Mouse (Mus musculus) thymus, adult 18-20 months (tissue): ENCODE measurements around the gene Fgf11.

Experiments used
- DNase-seq, 2 experiments: peaks; one replicate each; pipeline ENCODE4 v3.0.0; 2022; ENCODE audit warnings: mixed read lengths in 2 of 2

Gene Fgf11

DNA sequence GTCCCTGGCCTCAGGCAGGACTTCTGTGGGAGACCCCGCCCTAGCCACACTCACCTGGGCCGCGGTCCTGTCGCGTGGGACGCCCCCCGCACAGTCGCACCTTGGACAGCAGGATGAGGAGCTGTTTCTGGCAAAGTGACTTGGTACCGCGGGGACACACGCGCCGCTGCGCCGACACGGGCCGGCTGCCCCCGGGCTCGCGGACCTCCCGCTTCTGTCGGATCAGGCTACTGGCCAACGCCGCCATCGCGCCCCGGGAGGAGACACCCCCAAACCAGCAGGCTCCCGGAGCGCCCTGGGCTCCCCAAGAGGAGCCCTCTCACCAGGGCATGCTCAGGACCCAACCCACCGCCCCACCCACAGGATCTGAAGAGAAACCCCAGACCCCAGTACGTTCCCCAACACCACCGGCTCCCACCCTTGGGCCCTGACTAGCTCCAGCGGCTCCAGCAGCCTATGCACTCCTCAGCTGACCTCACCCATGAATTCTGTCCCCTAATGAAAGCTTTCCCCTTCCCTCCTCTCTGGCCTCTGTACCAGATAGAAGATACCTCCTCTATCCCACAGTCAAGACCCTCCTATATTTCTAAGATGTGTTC lies at the start of gene Fgf11:
TSS of gene Fgf11 (minus strand) at position 479 of the 599 bp plus-strand sequence.
- DNase-seq: no peak

DNA sequence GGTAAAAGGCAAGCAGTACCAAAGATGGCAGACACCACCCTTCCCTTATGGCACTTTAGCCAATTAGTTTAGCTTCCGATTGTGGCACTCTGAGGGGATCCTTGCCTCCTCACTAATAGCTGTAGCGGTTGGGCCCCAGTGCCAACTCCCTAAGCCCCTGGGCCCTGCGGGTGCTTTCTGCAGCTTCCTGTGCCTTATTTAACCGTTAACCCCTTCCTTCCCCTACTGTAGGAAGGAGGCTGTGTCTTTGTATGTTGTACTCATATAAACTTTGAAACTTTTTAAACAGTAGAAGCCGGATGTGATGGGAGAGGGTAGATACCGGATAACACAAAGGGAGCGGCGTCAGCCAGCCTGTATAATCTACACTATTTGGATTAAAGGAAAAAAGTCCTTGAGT lies 49.1 kb upstream of the Fgf11 start:
- no peak for DNase-seq

DNA sequence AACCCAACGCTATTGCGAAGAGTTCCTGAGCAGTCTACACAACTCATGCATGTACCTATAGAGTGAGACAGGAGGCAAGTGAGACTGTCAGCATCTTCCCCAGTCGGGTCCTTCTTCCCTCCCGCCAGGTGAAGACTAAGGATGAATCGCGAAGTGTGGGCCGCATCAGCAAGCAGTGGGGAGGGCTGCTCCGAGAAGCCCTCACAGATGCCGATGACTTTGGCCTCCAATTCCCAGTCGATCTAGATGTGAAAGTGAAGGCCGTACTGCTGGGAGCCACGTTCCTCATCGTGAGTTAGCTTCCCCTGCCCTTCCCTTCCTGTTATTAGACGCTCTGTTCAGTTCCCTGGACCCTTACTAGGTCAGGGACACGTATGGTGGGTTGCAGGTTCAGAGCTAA lies 48.2 kb upstream of the Fgf11 start:
- no peak for DNase-seq

DNA sequence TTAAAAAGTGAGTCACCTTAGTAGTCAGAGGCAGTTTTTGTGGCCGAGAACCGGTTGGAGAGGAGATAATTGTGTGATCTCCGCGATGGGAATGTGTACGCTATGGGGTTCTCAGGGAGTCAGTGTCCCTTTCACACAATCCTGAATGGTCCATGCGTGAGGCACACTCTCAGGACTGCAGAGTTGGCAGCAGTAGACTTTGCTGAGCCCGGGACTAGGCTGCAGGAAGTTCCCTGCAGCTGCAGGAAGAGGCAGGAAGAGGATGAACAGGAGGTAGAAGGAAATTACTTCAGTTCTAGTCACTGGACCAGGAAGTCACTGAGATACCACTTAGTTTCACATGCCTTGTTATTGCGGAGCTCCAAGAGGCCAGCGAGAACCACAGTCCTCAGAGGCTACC lies 47.5 kb upstream of the Fgf11 start:
- no peak for DNase-seq

DNA sequence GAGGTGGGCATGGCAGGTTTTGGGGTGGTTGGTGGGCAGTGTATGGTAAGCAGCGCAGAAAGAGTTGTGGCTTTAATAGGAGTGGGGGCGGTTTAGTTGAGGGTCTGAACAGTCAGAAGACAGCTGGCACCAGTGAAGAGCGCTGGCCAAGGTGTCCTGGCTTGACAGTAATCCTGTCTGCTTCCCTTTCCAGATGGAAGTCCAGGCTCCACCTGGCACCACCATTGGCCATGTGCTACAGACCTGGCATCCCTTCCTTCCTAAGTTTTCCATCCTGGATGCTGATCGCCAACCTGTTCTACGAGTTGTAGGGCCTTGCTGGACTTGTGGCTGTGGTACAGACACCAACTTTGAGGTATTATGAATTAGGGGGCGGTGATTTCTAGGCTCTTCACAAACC lies 46.4 kb upstream of the Fgf11 start:
- no peak for DNase-seq

DNA sequence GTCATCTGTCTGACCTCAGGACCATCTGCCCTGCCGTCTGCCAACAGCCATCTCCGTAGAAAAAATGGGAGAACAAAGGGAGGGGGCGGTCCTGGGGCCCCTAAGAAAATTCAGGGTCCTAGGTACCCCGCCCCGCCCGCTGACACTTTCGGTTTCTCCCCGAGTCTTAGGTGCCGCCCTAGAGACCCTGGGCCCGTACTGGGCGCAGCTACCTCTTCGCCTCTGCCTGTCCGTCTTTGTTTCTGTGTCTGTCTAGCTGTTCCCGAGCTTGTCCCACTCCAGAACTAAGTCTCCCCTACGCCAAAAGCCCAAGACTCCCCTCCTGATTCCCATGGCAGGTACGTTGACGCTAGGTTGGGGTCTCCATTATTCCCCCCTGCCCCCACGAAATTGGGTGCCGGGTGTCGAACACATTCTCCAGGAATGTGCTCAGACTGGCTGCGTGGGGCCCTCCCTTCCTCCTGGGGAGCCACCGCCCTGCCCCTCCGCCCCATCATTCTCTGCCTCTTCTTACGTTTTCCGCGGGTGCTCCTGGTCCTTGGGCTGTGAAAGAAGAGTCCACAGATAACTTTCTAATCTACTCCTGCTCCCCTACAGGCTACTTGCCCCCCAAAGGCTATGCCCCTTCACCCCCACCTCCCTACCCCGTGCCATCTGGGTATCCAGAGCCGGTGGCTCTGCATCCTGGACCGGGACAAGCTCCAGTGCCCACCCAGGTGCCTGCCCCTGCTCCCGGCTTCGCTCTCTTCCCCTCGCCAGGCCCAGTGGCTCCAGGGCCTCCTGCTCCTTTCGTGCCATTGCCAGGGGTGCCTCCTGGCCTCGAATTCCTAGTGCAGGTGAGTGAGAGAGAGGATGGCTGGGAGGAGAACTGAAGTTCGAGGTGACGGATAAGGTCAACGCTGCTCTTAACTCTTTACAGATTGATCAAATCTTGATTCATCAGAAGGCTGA lies 45.4 kb upstream of the Fgf11 start:
- DNase-seq: no peak

DNA sequence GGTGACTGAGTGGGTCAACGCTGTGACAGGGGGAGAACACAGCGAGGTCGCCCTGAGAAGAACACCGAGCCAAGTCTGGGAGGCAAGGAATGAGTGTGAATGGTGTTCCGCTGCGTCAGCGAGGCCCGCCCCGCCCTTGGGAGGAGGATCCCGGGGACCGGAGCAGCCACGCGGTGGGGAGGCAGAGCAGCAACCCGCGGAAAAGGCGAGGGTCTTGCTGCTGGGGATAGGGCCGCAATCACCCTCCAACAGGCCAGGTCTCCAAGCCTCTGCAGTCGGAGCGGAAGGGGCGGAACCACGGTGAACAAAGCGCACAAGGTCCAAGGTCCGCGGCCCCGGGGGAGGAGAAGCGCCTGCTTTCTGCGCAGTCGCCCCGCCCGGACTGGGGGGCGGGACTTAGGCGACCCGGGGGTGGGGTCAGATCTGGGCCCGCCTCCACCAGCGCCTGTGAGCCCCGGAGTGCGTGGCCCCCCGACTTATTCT lies 44.6 kb upstream of the Fgf11 start, which contains the start of gene Plscr3:
TSS of gene Plscr3 (plus strand) at position 179 of the 483 bp plus-strand sequence.
- peak; percentile 85 to 87 for DNase-seq

DNA sequence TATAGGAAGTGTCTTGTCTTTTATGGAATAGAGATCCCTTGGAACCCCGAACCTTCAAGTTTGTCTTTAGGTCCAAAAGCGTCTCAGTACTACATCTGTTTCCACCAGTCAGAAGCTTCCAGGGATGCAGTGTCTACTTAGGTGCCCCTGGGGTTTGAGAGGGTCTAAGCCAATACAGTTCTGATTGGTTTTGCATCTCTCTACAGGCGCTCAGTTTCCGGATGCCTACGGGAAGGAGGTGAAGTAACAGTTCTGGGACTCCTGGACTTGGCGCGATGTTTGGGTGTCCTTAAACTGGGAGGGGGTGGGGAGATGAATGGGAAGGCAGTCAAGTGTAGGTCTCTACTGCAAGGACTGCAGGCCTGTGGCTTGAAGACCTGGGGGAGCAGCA lies 37.1 kb upstream of the Fgf11 start:
- DNase-seq: no peak

DNA sequence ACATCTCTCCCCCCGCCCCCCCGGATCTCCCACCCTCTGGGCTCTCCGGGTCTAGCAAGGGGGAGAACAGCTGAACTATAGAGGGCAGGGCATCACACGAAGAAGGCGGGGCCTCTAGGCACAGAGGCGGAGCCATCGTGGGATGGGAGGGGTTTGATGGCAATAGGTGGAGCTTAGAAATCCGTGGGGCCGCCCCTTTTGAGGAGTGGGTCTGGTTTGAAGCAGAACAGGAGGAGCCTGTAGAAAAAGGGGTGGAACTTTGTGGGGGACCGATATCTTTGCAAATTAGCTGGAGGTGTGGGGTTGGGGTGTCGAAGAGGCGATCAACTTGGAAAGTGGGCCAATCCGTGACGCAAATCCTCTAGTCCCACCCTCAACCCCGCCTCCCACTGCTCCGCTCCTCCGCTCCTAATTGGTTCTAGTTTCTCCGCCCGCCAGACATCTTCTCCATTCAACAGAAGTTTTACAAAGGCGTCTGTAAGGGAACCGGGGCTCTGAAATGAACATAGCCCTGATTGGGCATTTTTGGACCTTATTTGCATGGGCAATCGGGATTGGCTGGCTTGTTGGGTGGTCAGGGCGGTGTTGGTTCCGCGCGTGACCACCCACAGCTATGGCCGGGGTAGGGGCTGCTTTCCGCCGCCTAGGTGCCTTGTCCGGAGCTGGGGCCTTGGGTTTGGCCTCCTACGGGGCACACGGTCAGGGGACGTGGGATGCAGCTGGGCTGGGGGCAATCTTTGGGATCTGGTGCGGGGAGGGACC lies 36.5 kb upstream of the Fgf11 start, which contains the start of gene Tmem256:
TSS of gene Tmem256 (plus strand) at position 563 of the 762 bp plus-strand sequence.
- DNase-seq: peak; percentile 78 to 89

DNA sequence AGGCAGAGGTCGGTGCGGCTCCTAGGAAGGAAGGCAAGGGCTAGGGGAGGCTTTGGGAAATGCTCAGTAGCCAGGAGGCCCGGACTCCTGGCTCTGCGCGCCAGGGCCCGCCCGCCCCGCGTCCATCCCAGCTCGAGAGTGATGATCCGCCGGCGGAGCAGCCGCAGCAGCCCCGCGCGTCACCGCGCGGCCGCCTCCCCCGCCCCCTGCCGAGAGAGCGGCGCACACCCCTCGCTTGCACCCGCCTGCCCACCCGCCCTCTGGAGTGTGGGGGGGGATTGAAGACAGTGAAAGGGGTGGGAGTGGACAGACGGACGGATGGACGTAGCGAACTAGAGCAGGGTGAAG lies 35.9 kb upstream of the Fgf11 start, which contains the start of gene Nlgn2:
TSS of gene Nlgn2 (minus strand) at position 181 of the 348 bp plus-strand sequence.
- DNase-seq: no peak

DNA sequence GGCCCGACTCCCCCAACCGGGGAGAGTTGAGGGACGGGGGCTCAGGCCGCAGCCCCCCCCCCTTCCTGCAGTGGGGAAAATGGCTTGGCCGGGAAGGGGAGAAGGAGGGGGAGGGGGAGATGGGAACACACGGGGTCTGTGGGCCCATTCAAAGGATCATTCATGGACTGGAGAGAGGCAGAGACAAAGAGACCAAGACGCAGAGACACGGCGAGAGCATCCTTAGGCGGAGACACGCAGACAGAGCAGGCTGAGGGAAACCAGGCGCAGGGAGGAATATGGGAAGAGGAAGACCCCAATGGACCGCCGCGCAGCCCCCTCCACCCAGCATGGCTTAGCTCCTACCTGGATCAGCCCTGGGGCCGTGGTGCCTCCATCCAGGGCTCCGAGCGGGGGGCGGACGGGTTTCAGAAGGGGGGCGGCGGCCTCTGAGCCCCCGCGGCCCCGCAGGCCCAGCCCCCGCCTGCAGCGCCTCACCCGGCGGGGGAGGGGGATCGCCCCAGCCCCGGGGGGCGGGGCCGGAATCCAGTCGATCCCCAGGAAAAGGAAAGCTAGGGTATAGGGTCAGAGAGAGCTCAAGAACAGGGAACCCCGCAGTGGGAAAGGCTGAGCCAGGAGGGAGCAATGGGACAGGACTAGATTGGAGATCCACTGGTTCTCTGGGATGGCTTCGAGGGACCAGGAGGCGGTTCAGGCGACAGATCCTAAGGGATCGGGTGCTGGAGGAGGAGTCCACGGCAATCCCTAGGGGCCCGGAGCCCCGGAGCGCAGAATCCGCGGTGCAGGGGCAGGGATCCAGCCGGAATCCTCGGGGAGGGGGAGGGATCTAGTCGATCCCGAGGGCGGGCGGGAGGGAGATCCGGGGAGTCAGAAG lies 35.3 kb upstream of the Fgf11 start:
- no peak for DNase-seq

DNA sequence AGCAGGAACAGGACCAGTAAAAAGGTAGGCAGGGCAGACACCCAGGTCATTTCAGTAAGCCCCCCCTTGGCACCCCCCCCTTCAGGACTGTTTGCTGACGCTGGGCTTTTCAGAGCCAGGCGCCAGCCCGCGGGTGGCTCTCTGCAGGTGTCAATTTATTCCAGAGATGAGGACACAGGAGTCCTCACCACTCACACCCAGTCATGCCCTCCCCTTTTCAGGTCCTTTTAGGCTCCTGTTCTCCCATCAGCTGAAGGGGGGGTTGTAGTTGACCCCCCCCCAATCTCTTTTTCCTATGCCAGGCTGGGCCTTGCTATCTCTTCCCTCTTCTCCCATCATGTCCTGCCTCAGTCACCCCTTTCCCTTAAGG lies 34.3 kb upstream of the Fgf11 start:
- DNase-seq: no peak

DNA sequence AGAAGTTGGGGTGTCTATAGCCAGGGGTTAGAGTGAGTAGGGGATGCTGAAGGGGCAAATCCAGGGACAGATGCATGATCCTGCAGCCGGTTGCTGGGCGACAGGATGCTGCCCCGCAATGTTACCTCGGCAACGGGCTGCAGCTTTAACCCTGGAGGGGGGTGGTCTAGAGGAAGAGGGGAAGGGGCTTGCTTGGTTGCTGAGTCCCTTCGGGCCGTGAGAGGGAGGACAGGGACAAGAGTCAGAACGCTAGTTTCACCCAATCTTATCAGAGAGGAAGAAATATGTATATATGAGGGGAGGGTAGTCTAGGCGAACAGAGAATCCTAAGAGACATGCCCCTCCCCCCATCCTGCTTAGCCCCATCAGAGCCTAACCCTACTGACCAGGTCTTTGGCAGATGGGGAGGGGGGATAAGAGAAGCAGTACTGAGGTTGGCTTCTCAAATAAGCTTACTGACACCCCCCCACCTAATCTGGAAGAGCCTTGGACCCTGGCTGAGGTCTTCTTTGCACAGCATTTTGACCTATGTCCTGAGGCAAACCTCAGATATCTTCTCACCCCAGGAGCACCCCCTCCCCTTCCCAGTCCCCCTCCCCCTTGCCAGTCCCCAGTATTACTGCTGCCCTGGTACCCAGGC lies 33.8 kb upstream of the Fgf11 start:
- no peak for DNase-seq

DNA sequence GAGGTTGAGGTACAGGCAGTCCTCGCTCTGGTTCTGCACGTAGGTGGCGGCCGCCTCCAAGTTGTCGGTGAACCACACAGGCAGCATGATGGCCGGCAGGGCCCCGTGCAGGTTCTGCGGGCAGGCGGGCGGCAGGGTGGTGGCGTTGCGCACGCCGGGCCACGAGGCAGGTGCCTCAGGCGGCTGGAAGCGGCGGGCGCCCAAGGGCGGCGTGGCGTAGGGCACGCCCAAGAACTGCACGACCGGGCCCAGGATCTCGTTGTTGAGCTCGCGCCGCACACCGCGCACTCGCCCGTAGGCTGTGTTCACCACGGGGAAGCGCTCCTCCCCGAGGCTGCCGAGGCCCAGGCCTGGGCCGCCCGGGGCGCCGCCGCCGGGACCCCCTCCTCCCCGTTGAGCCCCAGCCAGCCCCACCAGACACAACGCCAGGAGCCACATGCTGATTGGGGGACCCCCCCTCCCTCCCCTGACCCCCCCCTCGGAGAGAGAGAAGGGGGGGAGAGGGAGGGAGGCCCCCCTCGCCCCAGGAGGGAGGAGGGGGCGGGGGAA lies 32.4 kb upstream of the Fgf11 start:
- peak in 1 of 2 experiments; percentile 37 for DNase-seq

DNA sequence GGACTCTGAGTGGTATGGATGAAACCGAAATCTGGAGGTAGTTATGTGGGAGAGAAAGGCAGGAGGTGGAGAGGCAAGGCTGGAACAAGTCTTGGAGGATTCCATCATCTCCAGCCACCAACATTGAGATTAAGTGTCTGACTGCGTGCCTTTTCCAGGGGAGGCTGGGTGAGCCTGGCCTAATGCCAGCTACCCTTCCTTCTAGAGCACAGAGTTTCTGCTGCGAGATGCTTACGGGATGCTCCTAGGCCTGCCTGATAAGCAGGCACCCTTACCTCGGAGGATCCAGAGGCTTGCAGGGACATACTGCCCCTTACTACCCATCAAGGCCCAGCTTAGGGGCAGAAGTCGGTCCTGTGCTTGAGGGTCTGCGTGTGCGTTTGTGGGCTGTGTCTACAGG lies 31.9 kb upstream of the Fgf11 start:
- DNase-seq: no peak

DNA sequence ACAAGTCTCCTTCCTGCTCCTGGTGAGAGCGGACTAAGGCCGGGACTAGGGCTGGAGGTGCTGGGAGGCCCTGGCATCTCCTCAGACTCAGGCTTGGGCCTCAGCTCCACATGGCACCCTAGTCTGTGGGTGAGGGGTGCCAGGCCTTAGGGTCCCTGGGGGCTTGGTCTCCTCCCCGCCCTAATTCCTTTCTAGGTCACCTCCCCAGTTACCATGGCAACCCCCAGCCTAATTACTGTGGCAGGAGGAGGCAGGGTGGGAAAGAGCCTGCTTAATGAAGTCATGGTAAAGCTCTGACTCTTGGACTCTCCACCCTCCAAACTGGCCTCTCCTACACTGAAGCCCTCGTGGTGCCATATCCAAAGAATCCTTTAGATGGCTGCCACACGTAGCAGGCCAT lies 27.2 kb upstream of the Fgf11 start:
- no peak for DNase-seq

DNA sequence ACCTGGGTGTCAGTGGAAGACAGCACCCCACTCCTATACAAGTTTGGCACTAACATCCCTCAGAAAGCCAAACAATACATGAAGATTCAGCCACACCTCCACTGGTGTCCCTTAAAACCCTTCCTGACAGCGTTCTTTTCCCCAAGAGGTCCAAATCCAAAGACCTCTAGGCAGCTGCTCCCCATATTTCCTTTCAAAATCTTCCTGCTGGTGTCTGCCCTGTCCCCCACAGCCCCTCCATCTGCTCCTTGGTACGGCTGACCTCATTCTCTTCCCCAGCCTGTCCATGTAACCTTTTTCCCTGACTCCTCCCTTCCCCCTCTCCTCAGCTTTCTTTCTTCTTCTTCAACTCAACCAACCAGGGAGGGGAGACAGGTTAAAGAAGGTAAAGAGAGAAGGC lies 21.8 kb upstream of the Fgf11 start:
- no peak for DNase-seq

DNA sequence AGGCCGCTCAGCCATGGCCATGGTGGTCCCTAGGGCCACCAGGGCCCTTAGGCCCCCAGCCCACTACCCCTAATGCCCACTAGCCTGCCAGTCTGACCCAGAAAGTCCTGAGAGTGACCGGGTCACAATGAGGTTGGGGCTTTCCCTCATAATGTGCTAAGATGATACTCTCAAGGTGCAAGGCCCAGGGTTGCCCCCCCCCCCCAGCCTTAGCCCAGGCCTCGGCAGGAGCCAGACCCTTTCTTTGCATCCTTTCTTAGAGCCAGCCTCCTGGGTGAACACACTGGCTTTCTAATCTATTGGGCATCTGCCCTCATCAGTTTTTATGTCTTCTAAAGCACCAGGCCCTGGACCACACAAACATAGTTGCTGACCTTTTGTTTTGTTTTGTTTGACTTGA lies 20.4 kb upstream of the Fgf11 start, which contains the start of gene Spem1:
TSS of gene Spem1 (minus strand) at position 101 of the 400 bp plus-strand sequence.
- no peak for DNase-seq

DNA sequence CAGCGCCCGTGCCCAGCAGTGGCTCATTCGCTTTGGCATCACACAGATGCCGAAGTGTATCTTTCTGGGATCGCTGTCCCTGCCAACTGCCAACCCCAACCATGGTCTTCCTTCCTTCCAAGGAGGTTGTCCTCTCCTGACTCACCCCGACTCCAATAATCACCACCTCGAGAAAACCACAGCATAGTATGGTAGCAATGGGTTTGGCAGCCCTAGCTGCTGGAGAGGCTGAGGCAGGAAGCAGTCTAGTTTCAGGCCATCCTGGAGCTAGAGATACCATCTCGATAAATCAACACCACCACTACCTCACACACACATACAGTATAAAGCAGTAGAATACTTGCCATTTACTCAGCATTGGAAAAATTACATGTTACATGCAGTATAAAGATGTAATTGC lies 17.2 kb upstream of the Fgf11 start:
- DNase-seq: no peak

DNA sequence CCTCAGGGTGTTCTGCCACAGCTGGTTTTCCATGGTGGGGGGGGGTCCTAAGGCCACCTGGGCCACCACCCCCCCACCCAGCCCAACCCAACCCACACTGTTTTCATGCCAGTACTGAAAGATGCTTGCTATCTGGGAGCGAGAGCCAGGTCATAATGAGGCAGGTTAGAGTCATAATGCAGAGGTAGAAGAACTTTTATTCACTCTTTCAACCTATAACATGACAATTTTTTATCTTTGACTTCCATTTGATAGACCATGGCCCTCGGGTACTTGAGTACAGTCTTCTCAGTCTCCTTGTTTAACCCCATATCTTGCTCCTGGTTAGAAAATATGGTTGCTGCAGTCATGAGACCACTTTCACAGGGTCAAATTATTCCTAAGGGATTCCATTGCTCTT lies 16.7 kb upstream of the Fgf11 start, which contains the start of gene Spem2:
TSS of gene Spem2 (minus strand) at position 101 of the 400 bp plus-strand sequence.
- no peak for DNase-seq

DNA sequence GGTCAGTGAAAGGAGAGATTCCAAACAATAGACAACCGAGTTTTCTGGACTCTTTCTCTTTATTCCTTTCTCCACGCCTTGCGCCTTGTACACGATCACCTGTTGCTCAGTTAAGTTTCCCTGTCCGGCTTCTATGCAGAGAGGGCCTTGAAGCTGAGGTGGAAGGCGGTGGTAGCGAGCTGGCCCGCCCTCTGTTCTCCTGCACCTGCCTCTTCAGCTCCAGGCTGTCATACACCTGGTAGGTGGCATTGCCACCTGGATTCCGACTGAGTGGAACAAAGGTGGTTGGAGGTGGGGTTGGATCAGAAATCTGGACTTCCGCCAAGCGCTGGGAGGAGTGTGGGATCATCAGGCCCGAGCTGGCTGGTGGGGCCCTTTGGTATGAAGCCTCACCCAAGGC lies 14.9 kb upstream of the Fgf11 start:
- DNase-seq: no peak
